Mouse (Mus musculus) bone marrow macrophage, adult 2 months (primary cell): ENCODE data around the gene Mroh2a.

Experiments used
- CTCF ChIP-seq: IDR thresholded peaks from 2 replicates; pipeline ENCODE4 v1.5.1; 2012; ENCODE audit warnings: low read depth, mild to moderate bottlenecking, low read length, moderate library complexity
- POLR2A ChIP-seq: IDR thresholded peaks from 2 replicates; pipeline ENCODE4 v1.6.1; 2012; ENCODE audit warnings: mild to moderate bottlenecking, low read depth, low read length, borderline replicate concordance

- TF ChIP-seq POLR2A (no peak), CTCF (no peak)
Measured at GRCm38 (mm10) chr1:88230981-88231802, 4.4 kb downstream of the Mroh2a start.
